Comparison of ENCODE assay signal across 8 mouse cellular contexts in the genomic region with DNA sequence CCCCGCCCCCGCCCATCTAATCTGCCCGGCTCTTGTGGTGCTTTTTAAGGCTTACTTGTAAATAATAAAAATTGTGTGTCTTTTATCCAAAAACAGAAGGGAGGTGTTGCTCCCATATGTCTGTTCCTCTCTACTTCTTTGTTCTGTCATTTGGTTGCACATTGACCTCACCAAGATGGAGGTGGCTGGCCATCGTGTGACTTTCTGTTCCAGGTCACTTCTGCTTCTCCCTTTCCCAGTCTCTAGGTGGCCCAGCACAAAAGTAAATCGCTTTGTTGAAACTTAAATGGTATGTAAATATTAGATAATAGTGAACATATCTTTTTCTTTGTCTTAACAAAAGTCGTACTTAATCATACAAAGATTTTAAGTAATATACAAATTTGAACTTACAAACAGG. TPM values are rescaled to one million over a fixed set of nuclear protein-coding genes. Genes with fewer than 3 reads are reported as not detected.
A peak's percentile ranks its signal among the peaks of the same experiment; 100 is the strongest.
DNase-seq lines count a peak whose midpoint lies in the region; ATAC-seq lines count a peak whose summit lies in the region.

No protein-coding gene starts in this region.

- H3K9ac ChIP-seq in forebrain, embryonic 16.5 days (replicated peaks; ENCODE audit: low read depth, low read length) = peak overlapping the region; percentile 82
- no peak overlapping the region for H3K9ac ChIP-seq in liver, embryonic 15.5 days

- no peaks in the 10 kb centered on the region for H3K4me1 ChIP-seq in forebrain, embryonic 16.5 days (replicated peaks; ENCODE audit: control insufficient read depth, insufficient read depth, low read length)
- H3K4me1 ChIP-seq in liver, embryonic 15.5 days (replicated peaks) = peaks cover 27% of the 10 kb centered on the region

- peak overlapping the region; percentile 81 for H3K4me3 ChIP-seq in forebrain, embryonic 16.5 days (replicated peaks; ENCODE audit: low read length)
- peak overlapping the region; percentile 71 for H3K4me3 ChIP-seq in liver, embryonic 15.5 days (replicated peaks)

- H3K27ac ChIP-seq in forebrain, embryonic 16.5 days (ENCODE audit: low read length) = peak overlapping the region; percentile 99
- peak overlapping the region; percentile 92; the same call in 1 of the 2 replicates for H3K27ac ChIP-seq in liver, embryonic 15.5 days (replicated peaks)

- peak overlapping the region; percentile 51 for H3K4me2 ChIP-seq in forebrain, embryonic 16.5 days (ENCODE audit: low read length)
- H3K4me2 ChIP-seq in liver, embryonic 15.5 days = peak overlapping the region; percentile 86

- no peaks in the 10 kb centered on the region for H3K27me3 ChIP-seq in forebrain, embryonic 16.5 days (replicated peaks; ENCODE audit: control insufficient read depth, insufficient read depth, low read length)
- H3K27me3 ChIP-seq in liver, embryonic 15.5 days = no peaks in the 10 kb centered on the region

- peaks cover 21% of the 10 kb centered on the region for H3K9me3 ChIP-seq in forebrain, embryonic 16.5 days (ENCODE audit: control insufficient read depth, low read length)
- peaks cover 25% of the 10 kb centered on the region for H3K9me3 ChIP-seq in liver, embryonic 15.5 days (replicated peaks)

- DNase-seq in layer of hippocampus, adult 9-10 months (ENCODE audit: low spot score) = peak; percentile 15
- DNase-seq in layer of hippocampus, postnatal 36 days = no peak
- peak; percentile 63 for DNase-seq in R1 (ENCODE audit: low read depth, low spot score)
- no peak for DNase-seq in frontal cortex, postnatal 36 days (ENCODE audit: low spot score in 2 of 2)
- no peak for DNase-seq in kidney, postnatal 10 days

- WGBS in forebrain, embryonic 16.5 days = 27% methylated on average over 6 of the region's 6 CpGs
- WGBS in liver, embryonic 15.5 days (ENCODE audit: insufficient replicate concordance) = 15% methylated on average over 6 of the region's 6 CpGs

- H3K36me3 ChIP-seq in forebrain, embryonic 16.5 days (ENCODE audit: control insufficient read depth, insufficient read depth) = peaks cover 11% of the 10 kb centered on the region; the same call in 1 of the 2 replicates
- peaks cover 19% of the 10 kb centered on the region for H3K36me3 ChIP-seq in liver, embryonic 15.5 days (replicated peaks)

- no peak for ATAC-seq in forebrain, embryonic 16.5 days
- ATAC-seq in liver, embryonic 15.5 days (ENCODE audit: insufficient read depth) = no peak
- no peak for ATAC-seq in activated CD4-positive, CD25-positive, alpha-beta regulatory T cell, adult 4 months

RNA-seq across cellular contexts. Expression of a gene that starts 0.4 kb away (rescaled TPM):
- total RNA-seq in layer of hippocampus, postnatal 36 days (2021) = 10 to 100 TPM; 22.8 to 27.5 TPM
- 10.9 and 11.4 TPM in 2 replicates for polyA plus RNA-seq in forebrain, embryonic 16.5 days (2015; fragmentation: Nextera tagmentation; extraction: Ambion mirVana)
- 5.7 and 7.3 TPM in 2 replicates for polyA plus RNA-seq in liver, embryonic 15.5 days (2015; fragmentation: Nextera tagmentation; extraction: Ambion mirVana)
- 1 to 10 TPM; 7.7 to 9.8 TPM for polyA plus RNA-seq in activated CD4-positive, CD25-positive, alpha-beta regulatory T cell, adult 4 months (2017; shearing (Covaris generic))

Comparison
In these comparisons a context has a peak if more than half of its experiments do, and no peak if none do; other contexts are left out.
1. DNase-seq: peak in layer of hippocampus, adult 9-10 months (single experiment) and R1 (single experiment); none in layer of hippocampus, postnatal 36 days (0 of 2), frontal cortex, postnatal 36 days (0 of 2) and kidney, postnatal 10 days (single experiment).